Mouse (Mus musculus): ENCODE results near the gene Odf3b. TPM values are rescaled to one million over a fixed set of nuclear protein-coding genes. Genes with fewer than 3 reads are reported as not detected.
A peak's percentile ranks its signal among the peaks of the same experiment; 100 is the strongest.

The Odf3b gene
- polyA plus RNA-seq, 1 experiment from 2014 or later: 0.94 TPM

GRCm38 (mm10) chr15:89377938-89378828 is 899 bp downstream of the Odf3b start:
- Histone ChIP-seq H3K9ac (ENCODE audit: low read length) (peak overlapping the region; percentile 50), H3K27me3 (ENCODE audit: control insufficient read depth, insufficient read depth, low read length) (peaks cover 42% of the 10 kb centered on the region), H3K4me2 (ENCODE audit: low read depth, low read length) (peak overlapping the region; percentile 58), H3K27ac (ENCODE audit: low read length) (no peak overlapping the region), H3K9me3 (replicated peaks; ENCODE audit: control insufficient read depth, low read length) (no peaks in the 10 kb centered on the region), H3K4me3 (replicated peaks; ENCODE audit: low read length) (peak overlapping the region; percentile 42), H3K4me1 (ENCODE audit: control insufficient read depth, insufficient read depth, low read length) (peaks cover 12% of the 10 kb centered on the region), H3K36me3 (ENCODE audit: control insufficient read depth, insufficient read depth, low read length) (no peaks in the 10 kb centered on the region)
- ATAC-seq (ENCODE audit: insufficient read depth, low FRiP score): no peak
- 14% methylated on average over 46 of the region's 46 CpGs for WGBS

GRCm38 (mm10) chr15:89377362-89377761 is 1.7 kb downstream of the Odf3b start:
- Histone ChIP-seq H3K27me3 (ENCODE audit: control insufficient read depth, insufficient read depth, low read length) (peaks cover 42% of the 10 kb centered on the region), H3K4me1 (ENCODE audit: control insufficient read depth, insufficient read depth, low read length) (peaks cover 19% of the 10 kb centered on the region), H3K9ac (ENCODE audit: low read length) (no peak overlapping the region), H3K9me3 (replicated peaks; ENCODE audit: control insufficient read depth, low read length) (no peaks in the 10 kb centered on the region), H3K27ac (ENCODE audit: low read length) (no peak overlapping the region), H3K36me3 (ENCODE audit: control insufficient read depth, insufficient read depth, low read length) (no peaks in the 10 kb centered on the region; the same call in 1 of the 2 replicates), H3K4me2 (ENCODE audit: low read depth, low read length) (0 out of 2 replicates have a peak overlapping the region, but pooled peaks have one; percentile 9), H3K4me3 (replicated peaks; ENCODE audit: low read length) (no peak overlapping the region)
- 5% methylated on average over 18 of the region's 18 CpGs for WGBS
- no peak for ATAC-seq (ENCODE audit: insufficient read depth, low FRiP score)

DNA sequence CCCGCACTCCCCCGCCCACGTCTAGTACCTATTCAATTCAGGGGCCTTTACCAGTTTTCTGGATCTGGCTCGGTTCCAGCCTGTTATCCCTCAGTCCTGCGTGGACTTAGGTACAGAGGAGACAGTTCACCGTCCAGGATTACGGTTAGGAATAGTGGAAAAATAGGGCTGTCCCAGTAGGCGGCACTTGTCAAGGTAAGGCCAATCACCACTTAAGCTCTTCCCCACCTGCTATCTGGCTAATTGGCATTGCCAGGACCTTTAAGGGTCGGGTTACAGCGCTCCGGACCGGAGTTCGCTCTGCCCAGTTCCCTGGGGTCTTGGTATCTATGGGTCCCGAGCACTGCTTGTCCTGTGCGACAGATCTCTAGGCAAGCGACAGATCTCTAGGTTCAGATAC is 2.1 kb downstream of the Odf3b start, which contains the start of gene Tymp:
Tymp (minus strand) TSS at position 83 of the 400 bp plus-strand sequence.
- Histone ChIP-seq H3K27ac (ENCODE audit: low read length) (no peak within 1 kb of the TSS), H3K9ac (ENCODE audit: low read length) (no peak within 1 kb of the TSS), H3K4me2 (ENCODE audit: low read depth, low read length) (0 out of 2 replicates have a peak within 1 kb of the TSS, but pooled peaks have one; percentile 9), H3K36me3 (ENCODE audit: control insufficient read depth, insufficient read depth, low read length) (peaks cover 2% of the 10 kb centered on the region), H3K27me3 (ENCODE audit: control insufficient read depth, insufficient read depth, low read length) (peaks cover 42% of the 10 kb centered on the region), H3K9me3 (replicated peaks; ENCODE audit: control insufficient read depth, low read length) (no peaks in the 10 kb centered on the region), H3K4me3 (replicated peaks; ENCODE audit: low read length) (no peak within 1 kb of the TSS), H3K4me1 (ENCODE audit: control insufficient read depth, insufficient read depth, low read length) (peaks cover 19% of the 10 kb centered on the region)
- no peak for ATAC-seq (ENCODE audit: insufficient read depth, low FRiP score)
- 20% methylated on average over 16 of the region's 16 CpGs for WGBS

- no peak overlapping the region for H3K4me2 ChIP-seq (ENCODE audit: low read depth, low read length)
- no peak overlapping the region for H3K9ac ChIP-seq (ENCODE audit: low read length)
- H3K4me1 ChIP-seq (ENCODE audit: control insufficient read depth, insufficient read depth, low read length): peaks cover 19% of the 10 kb centered on the region
- H3K27me3 ChIP-seq (ENCODE audit: control insufficient read depth, insufficient read depth, low read length): peaks cover 42% of the 10 kb centered on the region
- no peak overlapping the region for H3K27ac ChIP-seq (ENCODE audit: low read length)
- WGBS: 83% methylated on average over 7 of the region's 7 CpGs
- no peak for ATAC-seq (ENCODE audit: insufficient read depth, low FRiP score)
- no peaks in the 10 kb centered on the region for H3K9me3 ChIP-seq (replicated peaks; ENCODE audit: control insufficient read depth, low read length)
- H3K4me3 ChIP-seq (replicated peaks; ENCODE audit: low read length): no peak overlapping the region
- H3K36me3 ChIP-seq (ENCODE audit: control insufficient read depth, insufficient read depth, low read length): peaks cover 7% of the 10 kb centered on the region
Measured at GRCm38 (mm10) chr15:89376040-89376439, 3.0 kb downstream of the Odf3b start.

DNA sequence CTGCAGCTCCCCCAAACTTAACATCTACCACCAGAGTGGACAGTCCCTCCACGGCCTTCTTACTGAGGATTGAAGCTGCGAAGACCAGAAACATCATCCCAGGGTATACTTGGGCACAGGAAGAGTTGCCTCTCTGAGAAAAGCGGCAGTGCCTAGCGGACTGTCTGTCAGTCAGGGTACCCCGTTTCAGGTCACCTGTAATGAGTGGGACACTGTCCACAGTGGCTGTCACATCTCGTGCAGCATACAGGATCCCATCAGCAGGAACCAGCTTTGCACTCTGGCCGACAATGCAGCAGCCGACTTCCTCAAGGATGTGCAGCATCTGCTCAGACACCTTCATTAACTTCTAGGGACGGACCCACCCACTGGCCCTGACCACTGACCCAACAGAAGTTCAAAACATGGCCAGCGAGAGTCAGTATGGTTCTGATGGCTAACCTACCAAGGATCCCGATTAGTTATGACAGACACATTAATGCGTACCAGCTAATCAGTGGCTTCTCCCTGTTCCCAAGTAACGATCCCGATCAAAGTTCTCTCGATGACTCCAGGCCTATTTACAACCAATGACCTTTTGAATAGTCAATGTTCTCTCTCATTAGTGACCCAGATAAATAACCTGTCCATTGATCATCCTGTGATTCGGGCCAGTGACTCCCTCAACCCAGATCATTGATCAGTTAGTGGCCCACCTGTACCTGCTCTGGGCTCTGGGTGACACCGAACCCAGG is 4.1 kb downstream of the Odf3b start:
- Histone ChIP-seq H3K4me2 (ENCODE audit: low read depth, low read length) (no peak overlapping the region), H3K27ac (ENCODE audit: low read length) (no peak overlapping the region), H3K36me3 (ENCODE audit: control insufficient read depth, insufficient read depth, low read length) (peaks cover 15% of the 10 kb centered on the region), H3K4me1 (ENCODE audit: control insufficient read depth, insufficient read depth, low read length) (peaks cover 19% of the 10 kb centered on the region), H3K27me3 (ENCODE audit: control insufficient read depth, insufficient read depth, low read length) (peaks cover 37% of the 10 kb centered on the region), H3K9ac (ENCODE audit: low read length) (no peak overlapping the region), H3K9me3 (replicated peaks; ENCODE audit: control insufficient read depth, low read length) (no peaks in the 10 kb centered on the region), H3K4me3 (replicated peaks; ENCODE audit: low read length) (no peak overlapping the region)
- no peak for ATAC-seq (ENCODE audit: insufficient read depth, low FRiP score)
- WGBS: 91% methylated on average over 17 of the region's 17 CpGs

DNA sequence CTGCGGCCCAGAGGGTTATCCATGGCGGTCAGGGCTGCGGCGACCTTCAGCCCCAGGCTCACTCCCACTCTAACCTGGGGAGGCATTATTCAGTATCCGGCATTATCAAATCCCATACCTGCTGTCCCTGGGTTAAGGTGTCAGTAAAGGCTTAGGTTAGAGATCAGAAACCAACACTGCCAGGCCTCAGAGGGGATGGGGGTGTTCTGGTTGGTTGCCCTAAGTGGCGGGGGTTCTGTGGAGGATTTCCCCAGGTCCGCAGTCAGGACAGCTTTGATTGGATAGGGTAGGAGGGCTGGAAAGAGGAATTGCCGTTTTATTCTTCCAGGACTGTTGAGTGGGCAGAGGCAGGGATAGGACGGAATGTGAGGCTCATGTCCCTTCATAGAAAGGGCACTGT is 4.7 kb downstream of the Odf3b start:
- no peak for ATAC-seq (ENCODE audit: insufficient read depth, low FRiP score)
- WGBS: 49% methylated on average over 9 of the region's 9 CpGs
- Histone ChIP-seq H3K27ac (ENCODE audit: low read length) (peak overlapping the region; percentile 96), H3K27me3 (ENCODE audit: control insufficient read depth, insufficient read depth, low read length) (peaks cover 33% of the 10 kb centered on the region), H3K9me3 (replicated peaks; ENCODE audit: control insufficient read depth, low read length) (no peaks in the 10 kb centered on the region), H3K4me3 (replicated peaks; ENCODE audit: low read length) (peak overlapping the region; percentile 72), H3K4me1 (ENCODE audit: control insufficient read depth, insufficient read depth, low read length) (peaks cover 19% of the 10 kb centered on the region), H3K4me2 (ENCODE audit: low read depth, low read length) (peak overlapping the region; percentile 87), H3K36me3 (ENCODE audit: control insufficient read depth, insufficient read depth, low read length) (peaks cover 21% of the 10 kb centered on the region), H3K9ac (ENCODE audit: low read length) (peak overlapping the region; percentile 90)

DNA sequence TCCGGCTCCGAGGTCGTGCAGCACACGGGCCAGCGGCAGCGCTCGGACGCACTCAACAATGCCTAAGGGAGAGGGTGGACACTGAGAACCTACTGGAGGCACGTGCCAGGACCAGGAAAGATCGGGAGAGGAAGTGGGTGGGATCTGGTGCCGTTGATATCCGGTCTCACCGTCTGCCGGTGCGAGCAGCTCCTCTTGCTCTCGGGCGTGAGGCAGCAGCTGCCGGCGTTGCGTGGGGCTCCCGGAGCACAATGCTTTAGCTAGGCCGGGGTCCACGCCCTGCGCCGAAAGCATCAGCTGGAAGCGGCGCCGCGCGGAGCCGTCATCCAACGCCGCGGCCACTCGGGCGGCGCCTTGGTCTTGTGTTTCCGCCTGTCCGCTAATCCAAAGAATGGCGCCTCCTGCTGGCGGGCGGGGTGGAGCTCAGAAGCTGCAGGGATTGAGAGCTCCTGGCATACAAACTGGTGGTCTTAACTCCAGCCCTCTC is 5.3 kb downstream of the Odf3b start, which contains the start of gene Sco2:
Sco2 (minus strand) TSS at position 85 of the 487 bp plus-strand sequence.
- whole genome bisulfite sequencing: under 1% methylated on average over 42 of the region's 42 CpGs
- peaks cover 28% of the 10 kb centered on the region for H3K27me3 ChIP-seq (ENCODE audit: control insufficient read depth, insufficient read depth, low read length)
- peak within 1 kb of the TSS; percentile 87 for H3K4me2 ChIP-seq (ENCODE audit: low read depth, low read length)
- peak within 1 kb of the TSS; percentile 72 for H3K4me3 ChIP-seq (replicated peaks; ENCODE audit: low read length)
- H3K4me1 ChIP-seq (ENCODE audit: control insufficient read depth, insufficient read depth, low read length): peaks cover 14% of the 10 kb centered on the region
- peak within 1 kb of the TSS; percentile 90 for H3K9ac ChIP-seq (ENCODE audit: low read length)
- H3K27ac ChIP-seq (ENCODE audit: low read length): peak within 1 kb of the TSS; percentile 96
- no peaks in the 10 kb centered on the region for H3K9me3 ChIP-seq (replicated peaks; ENCODE audit: control insufficient read depth, low read length)
- peak; percentile 87 for ATAC-seq (ENCODE audit: insufficient read depth, low FRiP score)
- peaks cover 26% of the 10 kb centered on the region for H3K36me3 ChIP-seq (ENCODE audit: control insufficient read depth, insufficient read depth, low read length)

- peak overlapping the region; percentile 72 for H3K4me3 ChIP-seq (replicated peaks; ENCODE audit: low read length)
- peak; percentile 86 for ATAC-seq (ENCODE audit: insufficient read depth, low FRiP score)
- peak overlapping the region; percentile 90 for H3K9ac ChIP-seq (ENCODE audit: low read length)
- H3K36me3 ChIP-seq (ENCODE audit: control insufficient read depth, insufficient read depth, low read length): peaks cover 31% of the 10 kb centered on the region
- peaks cover 21% of the 10 kb centered on the region for H3K27me3 ChIP-seq (ENCODE audit: control insufficient read depth, insufficient read depth, low read length)
- peaks cover 10% of the 10 kb centered on the region; the same call in 1 of the 2 replicates for H3K4me1 ChIP-seq (ENCODE audit: control insufficient read depth, insufficient read depth, low read length)
- WGBS: 2% methylated on average over 35 of the region's 35 CpGs
- no peaks in the 10 kb centered on the region for H3K9me3 ChIP-seq (replicated peaks; ENCODE audit: control insufficient read depth, low read length)
- peak overlapping the region; percentile 96 for H3K27ac ChIP-seq (ENCODE audit: low read length)
- H3K4me2 ChIP-seq (ENCODE audit: low read depth, low read length): peak overlapping the region; percentile 87
Measured at GRCm38 (mm10) chr15:89373027-89373761, 5.9 kb downstream of the Odf3b start.

Measured in stomach, embryonic 16.5 days (tissue).